Mouse (Mus musculus): ENCODE measurements around the gene Tmpo.
"Not testable (repeated sequence)": the region's sequence is repeated elsewhere in the genome, so short reads cannot be mapped to it uniquely, and the experiment has no call there.

Tmpo gene

DNA sequence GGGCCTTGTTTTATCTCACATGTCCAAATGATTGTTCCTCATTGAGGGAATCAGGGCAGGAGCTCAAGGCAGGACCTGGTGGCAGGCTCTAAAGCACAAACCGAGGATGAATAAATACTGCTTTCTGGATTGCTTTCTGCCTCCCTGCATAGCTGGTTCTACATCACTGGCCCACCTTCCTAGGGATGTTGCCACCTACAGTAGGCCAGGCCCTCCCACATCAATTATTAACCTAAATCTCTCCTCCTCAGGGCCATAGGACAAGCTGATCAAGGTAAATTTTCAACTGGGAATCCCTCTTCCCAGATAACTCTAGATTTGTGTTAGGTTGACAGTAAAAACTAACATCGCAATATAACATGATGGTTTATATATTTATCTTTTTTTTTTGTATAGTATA is 4.6 kb upstream of the Tmpo start:
- no peak for DNase-seq (ENCODE audit: low spot score in 2 of 2)

- not testable (repeated sequence) for DNase-seq (ENCODE audit: low spot score in 2 of 2)
Observed at GRCm38 (mm10) chr10:91184893-91185292, 3.8 kb upstream of the Tmpo start.

DNA sequence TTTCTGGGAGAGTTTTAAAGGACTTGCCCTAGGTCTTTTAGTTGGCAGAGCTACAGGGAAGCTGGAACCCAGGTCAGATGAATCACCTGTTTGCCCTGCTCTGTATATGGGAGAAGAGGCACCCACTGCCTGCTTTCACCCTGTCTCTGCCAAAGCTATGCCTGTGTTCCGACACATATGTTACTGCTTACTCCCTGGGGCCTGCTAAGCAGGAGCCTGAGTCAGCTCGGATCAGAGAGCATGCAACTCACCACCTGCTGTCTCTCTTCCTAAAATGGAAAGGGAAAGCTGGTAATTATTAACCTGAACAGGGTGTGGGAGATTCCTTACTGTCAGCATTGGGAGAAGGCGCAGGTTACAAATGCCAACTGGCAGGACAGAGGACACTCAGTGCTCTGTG is 2.2 kb upstream of the Tmpo start:
- DNase-seq (ENCODE audit: low spot score in 2 of 2) = peak in 1 of 2 experiments; percentile 16

- no peak for DNase-seq (ENCODE audit: low spot score in 2 of 2)
Observed at GRCm38 (mm10) chr10:91182291-91182990, 1.3 kb upstream of the Tmpo start.

DNA sequence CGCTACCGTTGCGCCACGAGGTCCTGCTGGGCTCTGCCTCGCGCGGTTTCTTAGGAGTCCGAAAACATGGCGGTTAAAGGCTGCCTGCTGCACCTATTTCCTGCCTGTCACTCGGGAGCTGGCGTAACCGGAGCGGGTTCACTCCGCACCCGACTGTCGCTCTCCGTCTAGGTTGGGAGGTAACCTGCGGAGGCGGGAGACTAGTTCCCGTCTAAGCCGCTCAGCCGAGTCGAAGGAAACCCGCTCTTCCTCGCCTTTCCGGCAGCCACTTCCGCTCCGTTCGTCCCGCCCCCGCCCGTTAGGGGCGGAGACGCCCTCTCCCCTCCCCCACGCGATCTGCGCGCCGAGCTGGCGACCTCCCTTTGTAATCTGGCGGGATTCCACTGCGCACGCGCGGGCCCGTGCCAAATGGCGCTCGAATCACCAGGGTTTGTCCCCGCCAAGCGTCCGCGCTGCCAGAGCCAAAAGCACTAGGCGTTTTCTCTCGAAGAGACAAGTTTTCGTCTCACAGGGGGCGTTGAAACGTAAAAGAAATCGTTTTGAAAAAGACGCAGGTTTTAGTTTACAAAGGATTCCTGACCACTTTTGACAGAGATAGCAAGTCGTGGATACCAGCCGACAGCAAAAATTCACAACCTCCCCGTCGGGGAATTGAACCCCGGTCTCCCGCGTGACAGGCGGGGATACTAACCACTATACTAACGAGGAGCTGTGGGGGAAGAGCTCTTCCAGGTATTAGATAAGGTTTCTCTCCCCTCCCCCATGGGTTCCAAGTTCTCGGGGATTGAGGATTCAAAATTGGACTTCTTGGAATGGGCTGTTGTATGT is 560 bp upstream of the Tmpo start:
- DNase-seq (ENCODE audit: low spot score in 2 of 2) = peak; percentile 100

- no peak for DNase-seq (ENCODE audit: low spot score in 2 of 2)
Observed at GRCm38 (mm10) chr10:91180301-91180700, 814 bp downstream of the Tmpo start.

GRCm38 (mm10) chr10:91179834-91180233 is 1.3 kb downstream of the Tmpo start:
- DNase-seq (ENCODE audit: low spot score in 2 of 2) = no peak

- no peak for DNase-seq (ENCODE audit: low spot score in 2 of 2)
Observed at GRCm38 (mm10) chr10:91177201-91177600, 3.9 kb downstream of the Tmpo start.

DNA sequence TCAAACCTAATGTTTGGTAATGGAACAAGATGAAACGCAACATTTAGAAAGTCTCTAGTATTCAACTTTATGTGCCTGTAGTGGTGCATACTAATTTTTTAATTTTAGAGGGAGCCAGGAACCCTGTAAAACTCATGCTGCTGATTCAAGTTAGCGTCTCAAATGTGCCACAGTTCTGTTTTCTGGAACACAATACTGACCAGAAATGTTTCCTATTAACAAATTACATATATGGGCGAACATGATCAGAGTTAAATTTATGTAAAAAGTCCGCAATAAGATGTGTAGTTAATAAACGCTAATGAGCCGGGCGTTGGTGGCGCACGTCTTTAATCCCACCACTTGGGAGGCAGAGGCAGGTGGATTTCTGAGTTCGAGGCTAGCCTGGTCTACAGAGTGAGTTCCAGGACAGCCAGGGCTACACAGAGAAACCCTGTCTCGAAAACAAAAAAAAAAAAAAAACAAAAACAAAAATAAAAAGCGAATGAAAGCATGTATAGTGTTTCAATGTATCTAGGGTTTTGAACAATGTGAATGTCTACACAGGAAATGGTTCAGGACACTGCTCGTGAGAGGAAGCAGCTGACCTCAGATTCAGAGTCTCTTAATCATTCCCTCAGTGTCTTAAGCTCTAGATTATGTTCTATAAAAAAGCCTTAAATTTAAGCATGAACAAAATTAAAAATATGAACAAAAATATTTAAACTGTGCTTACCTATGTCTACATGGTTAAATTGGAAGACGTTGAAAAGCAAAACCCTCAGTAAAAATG is 8.6 kb downstream of the Tmpo start:
- no peak for DNase-seq (ENCODE audit: low spot score in 2 of 2)

DNA sequence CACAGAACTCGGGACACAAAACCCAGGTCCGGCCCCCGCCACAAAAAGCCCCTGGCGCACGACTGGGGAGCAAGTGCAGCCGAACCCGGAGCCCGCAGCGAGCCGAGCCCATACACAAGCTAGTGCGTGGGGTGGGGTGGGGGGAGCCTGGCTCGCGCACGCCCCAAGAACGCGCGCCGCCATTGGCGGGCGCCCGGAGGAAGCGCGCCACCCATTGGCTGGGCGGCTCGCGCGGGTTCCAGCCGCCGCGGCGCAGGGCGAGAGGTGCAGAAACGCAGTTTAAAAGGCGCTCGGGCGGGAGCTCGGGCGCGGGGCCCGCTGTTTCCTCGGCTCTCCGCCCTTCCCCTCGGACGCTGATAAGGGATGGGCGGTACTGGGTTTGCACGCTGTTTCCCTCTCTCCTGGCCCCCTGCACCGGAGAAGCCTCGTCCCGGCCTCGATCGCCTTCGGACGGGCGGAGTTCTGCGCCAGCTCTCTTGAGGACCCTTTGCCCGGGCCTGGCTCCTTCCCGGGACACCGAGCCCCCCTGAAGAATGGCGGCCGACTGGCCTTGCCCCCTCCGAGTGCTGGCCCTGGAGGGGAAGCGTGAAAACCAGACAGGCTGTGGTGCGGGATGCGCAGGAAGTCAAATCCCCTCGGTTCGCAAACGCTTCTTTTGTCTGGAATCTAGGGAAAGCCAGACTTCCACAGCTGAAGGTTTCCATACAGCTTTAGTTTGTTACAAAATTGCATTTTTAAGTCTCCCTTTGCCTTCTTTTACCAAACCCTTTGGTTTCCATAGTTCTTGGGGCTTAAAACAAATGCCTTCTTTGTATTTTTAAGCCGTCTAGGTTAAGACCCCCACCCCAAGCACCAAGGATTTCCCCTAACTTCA is 9.4 kb downstream of the Tmpo start:
- DNase-seq (ENCODE audit: low spot score in 2 of 2) = peak; percentile 96 to 98

DNA sequence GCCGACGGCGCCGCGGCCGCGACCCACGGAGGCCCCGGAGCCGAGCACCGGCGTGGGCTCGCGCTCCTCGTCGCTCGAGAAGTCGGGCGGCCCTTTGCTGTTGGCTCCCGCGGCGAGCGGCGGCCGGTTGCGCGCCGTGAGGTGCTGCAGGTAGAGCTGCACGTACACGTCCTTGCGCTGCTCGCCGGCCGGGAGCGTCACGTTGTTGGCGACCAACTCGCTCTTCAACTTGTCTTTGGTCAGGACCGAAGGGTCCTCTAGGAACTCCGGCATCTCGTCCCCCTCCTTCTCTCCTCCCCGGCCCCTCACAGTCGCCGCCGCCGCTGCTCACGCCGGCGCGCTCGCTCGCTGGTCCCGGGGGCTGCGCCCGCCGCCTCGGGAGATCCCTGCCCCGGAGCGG is 10.1 kb downstream of the Tmpo start:
- peak in 1 of 2 experiments; percentile 24 for DNase-seq (ENCODE audit: low spot score in 2 of 2)

- DNase-seq (ENCODE audit: low spot score in 2 of 2) = peak; percentile 70 to 84
Observed at GRCm38 (mm10) chr10:91170143-91170941, 10.8 kb downstream of the Tmpo start.

DNA sequence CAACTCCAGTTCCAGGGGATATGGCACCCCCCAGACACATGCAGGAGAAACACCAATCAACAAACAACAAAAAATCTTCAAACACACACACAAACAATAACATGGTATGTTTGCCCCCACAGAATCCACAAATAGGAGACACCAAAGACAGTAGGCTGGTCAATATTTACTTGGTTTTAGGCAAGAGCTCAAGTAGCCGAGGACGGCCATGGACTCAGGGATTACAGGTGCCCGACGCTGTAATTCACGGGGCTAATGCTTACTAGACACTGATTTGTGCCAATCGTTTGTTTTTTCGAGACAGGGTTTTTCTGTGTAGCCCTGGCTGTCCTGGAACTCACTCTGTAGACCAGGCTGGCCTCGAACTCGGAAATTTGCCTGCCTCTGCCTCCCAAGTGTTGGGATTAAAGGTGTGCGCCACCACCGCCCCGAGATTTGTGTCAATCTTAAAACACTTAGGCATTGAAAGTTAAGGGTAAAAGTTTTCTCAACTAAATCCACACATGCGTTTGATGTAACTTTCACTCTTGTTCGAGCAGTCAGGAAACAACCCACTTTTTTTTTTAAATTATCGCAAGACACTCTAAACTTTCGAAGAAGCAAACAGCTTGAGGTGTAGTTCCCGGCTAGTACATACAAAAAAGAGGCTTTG is 11.6 kb downstream of the Tmpo start:
- no peak for DNase-seq (ENCODE audit: low spot score in 2 of 2)

DNA sequence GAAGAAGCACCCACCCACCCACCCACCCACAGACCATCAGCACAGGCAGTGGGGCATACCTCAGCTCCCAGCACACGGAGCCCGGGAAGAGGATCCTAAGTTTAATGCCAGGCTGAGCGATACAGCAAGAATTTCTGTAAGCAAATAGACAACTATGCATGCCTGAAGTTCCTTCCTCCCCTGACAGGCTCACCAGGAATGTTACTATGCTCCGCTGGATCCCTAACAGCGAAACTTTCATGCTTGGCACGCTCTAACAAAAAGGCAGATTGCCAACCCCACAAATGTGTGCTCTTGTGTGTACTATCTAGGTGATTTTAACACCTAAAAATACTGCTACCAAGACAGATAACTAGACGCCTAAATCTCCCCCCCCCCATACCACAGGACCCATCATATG is 13.8 kb downstream of the Tmpo start:
- DNase-seq (ENCODE audit: low spot score in 2 of 2) = no peak

DNA sequence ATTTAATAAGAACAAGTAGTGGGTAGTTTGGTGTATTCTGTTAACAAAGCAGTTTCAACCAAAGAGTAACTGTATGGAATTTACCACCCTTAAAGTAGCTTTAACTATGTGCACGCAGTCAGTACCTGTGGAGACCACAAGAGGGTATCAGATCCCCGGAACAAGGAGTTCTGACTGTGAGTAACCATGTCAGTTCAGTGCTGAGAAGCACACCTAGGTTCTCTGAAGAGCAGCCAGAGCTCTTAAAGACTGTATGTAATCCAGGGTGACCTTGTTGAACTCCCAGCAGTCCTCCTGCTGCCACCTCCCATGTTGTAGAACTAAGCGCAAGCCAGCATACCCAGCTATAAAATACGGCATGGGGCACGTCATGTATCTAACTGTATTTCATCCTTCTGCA is 14.2 kb downstream of the Tmpo start:
- peak; percentile 36 to 52 for DNase-seq (ENCODE audit: low spot score in 2 of 2)

GRCm38 (mm10) chr10:91165850-91166249 is 15.3 kb downstream of the Tmpo start:
- DNase-seq (ENCODE audit: low spot score in 2 of 2) = no peak

DNA sequence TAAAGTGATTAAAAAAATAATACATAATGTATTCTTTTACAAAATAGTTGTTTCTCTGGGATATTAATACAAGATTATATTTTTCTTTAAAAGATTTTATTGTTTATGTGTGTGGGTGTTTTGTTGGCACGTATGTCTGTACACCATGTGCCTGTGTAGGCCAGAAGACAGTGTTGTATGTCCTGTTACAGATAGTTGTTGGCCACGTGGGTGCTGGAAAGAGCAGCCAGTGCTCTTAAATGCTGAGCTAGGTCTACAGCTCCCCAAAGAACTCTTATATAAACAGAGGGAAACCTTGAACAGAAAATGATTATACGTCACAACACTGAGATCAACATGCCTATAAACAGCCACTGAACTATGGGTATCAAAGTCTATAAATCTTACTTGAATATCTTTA is 16.6 kb downstream of the Tmpo start:
- DNase-seq (ENCODE audit: low spot score in 2 of 2) = no peak

GRCm38 (mm10) chr10:91162511-91163163 is 18.5 kb downstream of the Tmpo start:
- DNase-seq (ENCODE audit: low spot score in 2 of 2) = no peak

DNA sequence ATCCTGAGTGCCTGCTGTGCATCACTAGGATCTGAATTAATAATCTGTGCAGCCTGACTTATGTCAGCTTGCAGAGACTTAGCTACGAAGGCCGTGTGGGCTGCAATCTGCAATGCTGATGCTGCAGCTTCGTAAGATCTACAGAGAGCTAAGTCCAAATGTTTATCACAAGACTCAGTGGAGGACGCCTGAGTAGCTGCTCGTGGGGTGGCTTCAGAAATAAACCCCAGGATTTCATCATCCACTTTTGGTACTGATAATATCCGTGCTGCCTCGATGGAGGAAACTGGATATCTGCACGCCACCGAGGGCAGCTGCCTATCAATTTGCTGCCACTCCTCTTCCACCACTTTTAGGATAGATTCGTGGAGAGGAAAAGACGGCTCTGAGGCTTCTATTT is 19.0 kb downstream of the Tmpo start:
- DNase-seq (ENCODE audit: low spot score in 2 of 2) = no peak

DNA sequence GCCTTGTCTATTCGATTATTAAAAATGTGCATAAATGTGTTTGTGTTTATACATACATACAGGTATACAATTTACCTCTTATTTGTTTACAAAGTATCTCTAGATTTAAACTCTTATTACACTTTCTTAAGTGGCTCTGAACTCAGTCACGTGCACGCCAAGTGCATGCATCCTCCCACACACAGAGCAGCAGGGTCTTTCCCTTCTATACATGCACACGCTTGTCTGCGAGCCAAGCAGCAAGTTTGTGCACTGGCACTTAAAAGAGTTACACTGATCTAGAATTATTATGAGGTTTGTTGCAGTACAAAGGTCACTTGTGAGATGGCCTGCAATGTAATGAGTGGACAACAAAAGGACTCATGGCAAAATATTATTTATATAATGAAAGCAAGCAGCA is 20.1 kb downstream of the Tmpo start:
- DNase-seq (ENCODE audit: low spot score in 2 of 2) = no peak

Measured in cerebellum, postnatal 4 days (tissue).